Mouse (Mus musculus) cortical plate, adult 2 months (tissue): ENCODE measurements at regions not wholly inside any gene's neighbourhood (a gene's known extent, or its start where the extent isn't known, plus 50 kb on each side); places are given as distances from the start of the nearest gene placed in this dataset.

Experiments used
- H3K27ac ChIP-seq: fragments of 200-500 bp; 2 replicates; pipeline ENCODE4 v1.5.1; 2012; ENCODE audit warnings: low read length, control low read depth, inconsistent platforms; ENCODE audit not compliant: insufficient read depth
- H3K4me1 ChIP-seq: fragments of 200-500 bp; 2 replicates; pipeline ENCODE4 v1.6.1; 2011; ENCODE audit warnings: low read length; ENCODE audit not compliant: control insufficient read depth, insufficient read depth
- H3K4me3 ChIP-seq: fragments of 200-500 bp; 2 replicates; pipeline ENCODE4 v1.5.1; 2011; ENCODE audit warnings: mild to moderate bottlenecking, low read length, control low read depth; ENCODE audit not compliant: insufficient read depth
- CTCF ChIP-seq: fragments of 200-500 bp; IDR thresholded peaks from 2 replicates; pipeline ENCODE4 v1.5.1; 2011; ENCODE audit warnings: mild to moderate bottlenecking, control low read depth, low read length; ENCODE audit not compliant: insufficient read depth; ENCODE audit errors: extremely low read depth
- POLR2A ChIP-seq: fragments of 200-500 bp; IDR thresholded peaks from 2 replicates; pipeline ENCODE4 v1.6.1; 2011; ENCODE audit warnings: mild to moderate bottlenecking, low read length, control low read depth; ENCODE audit not compliant: insufficient read depth; ENCODE audit errors: extremely low read depth

DNA sequence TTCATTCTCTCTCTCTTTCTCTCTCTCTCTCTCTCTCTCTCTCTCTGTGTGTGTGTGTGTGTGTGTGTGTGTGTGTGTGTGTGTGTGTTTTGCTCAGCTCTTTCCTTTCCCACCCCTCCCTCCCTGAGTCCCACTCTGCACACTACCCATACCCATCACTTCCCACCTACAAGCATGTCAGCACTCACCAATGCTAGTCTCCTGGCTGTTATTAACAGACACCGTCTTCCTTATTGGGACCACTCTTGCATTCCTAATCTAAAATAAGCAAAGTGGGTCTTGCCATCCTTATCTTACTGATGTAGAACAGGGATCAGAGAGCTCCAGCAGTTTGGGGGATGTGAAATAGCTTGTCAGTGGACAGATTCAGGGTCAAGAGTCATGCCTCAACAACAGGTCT is 153.3 kb upstream of the Cadm1 start:
- Histone ChIP-seq H3K4me1 (no peaks in the 10 kb centered on the region), H3K4me3 (no peak overlapping the region), H3K27ac (no peak overlapping the region)
- TF ChIP-seq CTCF: no peak
- no peak for TF ChIP-seq POLR2A

- no peak overlapping the region for H3K4me3 ChIP-seq
- no peak overlapping the region for H3K27ac ChIP-seq
- H3K4me1 ChIP-seq: no peaks in the 10 kb centered on the region
- TF ChIP-seq POLR2A (no peak), CTCF (no peak)
Measured at GRCm38 (mm10) chr9:47378541-47378940, 151.4 kb upstream of the Cadm1 start.

DNA sequence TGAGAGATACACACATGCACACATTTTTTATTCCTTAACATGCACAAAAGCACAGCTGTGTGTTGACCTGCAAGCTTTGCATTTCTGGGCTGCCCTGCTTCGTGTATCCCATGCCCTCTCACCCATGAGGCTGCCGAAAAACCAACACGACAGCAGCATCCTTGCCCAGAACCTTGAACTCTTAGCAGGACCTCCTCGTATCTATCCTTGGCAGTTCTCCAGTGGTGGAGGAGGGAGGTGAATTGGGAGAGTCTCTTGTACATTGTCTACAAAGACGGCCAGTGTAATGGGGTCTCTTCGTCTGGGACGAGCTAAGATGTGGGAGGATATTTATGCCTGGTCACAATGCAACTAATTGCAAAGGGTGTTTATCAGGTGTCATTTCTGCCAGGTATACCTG is 149.6 kb upstream of the Cadm1 start:
- Histone ChIP-seq H3K27ac (no peak overlapping the region), H3K4me1 (no peaks in the 10 kb centered on the region), H3K4me3 (no peak overlapping the region)
- TF ChIP-seq POLR2A (no peak), CTCF (no peak)

DNA sequence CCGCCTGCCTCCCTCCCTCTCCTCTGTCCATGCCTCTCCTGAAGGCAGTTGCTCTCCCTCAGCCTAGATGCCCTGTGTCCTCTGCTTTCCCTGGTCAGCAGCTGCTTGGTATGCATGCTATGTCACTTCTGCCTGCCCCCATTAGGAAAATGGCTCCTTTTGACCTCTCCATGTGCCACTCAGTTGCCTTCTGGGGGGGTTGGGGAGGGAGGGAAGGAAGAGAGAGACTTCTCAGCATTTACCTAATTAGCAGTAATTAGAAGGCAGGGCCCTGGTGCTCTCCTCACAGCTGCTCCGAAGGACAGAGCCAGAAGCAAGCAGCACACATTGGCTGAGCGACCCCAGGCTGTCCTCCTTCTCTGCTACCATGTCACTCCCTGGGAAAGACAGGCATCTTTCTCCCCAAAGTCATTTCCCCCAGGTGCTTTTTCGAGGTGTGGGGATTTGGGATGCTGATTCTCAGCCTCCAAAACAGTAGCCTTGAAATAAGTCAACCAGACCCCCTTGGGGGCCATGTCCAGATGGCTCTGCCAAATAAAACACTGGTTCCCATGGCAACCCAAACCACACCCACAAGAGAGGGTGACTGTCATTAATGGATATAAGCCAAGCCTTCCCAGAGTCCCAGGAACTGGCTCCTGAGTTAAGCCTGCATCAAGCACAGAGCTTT is 145.7 kb upstream of the Cadm1 start:
- H3K4me1 ChIP-seq: peaks cover 4% of the 10 kb centered on the region
- TF ChIP-seq CTCF: no peak
- TF ChIP-seq POLR2A: no peak
- no peak overlapping the region for H3K27ac ChIP-seq
- no peak overlapping the region for H3K4me3 ChIP-seq

DNA sequence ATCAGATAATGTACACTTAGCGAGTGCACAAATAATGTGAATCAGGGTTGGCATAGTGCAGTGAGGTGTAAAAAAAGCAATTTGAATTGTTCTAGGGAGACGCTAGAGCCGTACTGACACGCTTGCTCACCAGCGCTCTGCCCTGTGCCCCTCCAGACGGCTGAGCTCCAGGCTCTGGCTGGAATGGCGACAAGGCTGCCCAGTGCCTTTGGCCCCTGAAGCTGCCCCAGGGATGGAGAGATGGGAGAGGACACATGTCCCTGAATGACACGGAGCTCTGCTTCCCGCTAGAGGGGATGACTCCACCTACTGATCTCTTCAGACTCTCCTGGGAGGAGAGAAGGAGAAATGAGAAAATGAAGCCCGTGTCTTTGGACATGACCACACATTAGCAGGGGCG is 143.3 kb upstream of the Cadm1 start:
- no peak for TF ChIP-seq CTCF
- no peak for TF ChIP-seq POLR2A
- Histone ChIP-seq H3K4me1 (peaks cover 4% of the 10 kb centered on the region), H3K27ac (no peak overlapping the region), H3K4me3 (no peak overlapping the region)

DNA sequence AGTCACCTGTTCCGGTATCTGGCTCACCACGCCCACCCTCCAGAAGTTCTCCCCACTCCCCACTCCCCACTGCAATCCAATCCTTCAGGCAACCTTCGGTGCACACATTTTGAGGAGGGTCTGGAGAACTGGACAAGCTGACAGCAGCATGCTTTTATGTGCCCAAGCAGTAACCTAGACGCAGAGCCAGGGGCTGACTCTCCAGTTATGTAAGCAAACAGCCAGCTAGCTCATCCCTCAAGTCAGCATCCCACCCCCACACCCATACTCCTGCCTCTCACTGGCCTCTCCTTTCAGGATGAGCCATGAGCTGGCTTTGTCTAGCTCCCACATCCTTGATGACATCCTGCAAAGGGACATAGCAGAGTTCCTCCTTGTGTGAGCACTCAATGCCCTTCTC is 142.8 kb upstream of the Cadm1 start:
- Histone ChIP-seq H3K27ac (no peak overlapping the region), H3K4me3 (no peak overlapping the region), H3K4me1 (peaks cover 4% of the 10 kb centered on the region)
- TF ChIP-seq POLR2A (no peak), CTCF (no peak)

- no peak for TF ChIP-seq POLR2A
- TF ChIP-seq CTCF: no peak
- H3K27ac ChIP-seq: no peak overlapping the region
- H3K4me1 ChIP-seq: peaks cover 4% of the 10 kb centered on the region
- no peak overlapping the region for H3K4me3 ChIP-seq
Measured at GRCm38 (mm10) chr9:47387716-47388300, 142.2 kb upstream of the Cadm1 start.

GRCm38 (mm10) chr9:47389901-47390300 is 140.1 kb upstream of the Cadm1 start:
- H3K4me3 ChIP-seq: no peak overlapping the region
- H3K4me1 ChIP-seq: peaks cover 4% of the 10 kb centered on the region
- H3K27ac ChIP-seq: no peak overlapping the region
- TF ChIP-seq POLR2A (no peak), CTCF (no peak)

DNA sequence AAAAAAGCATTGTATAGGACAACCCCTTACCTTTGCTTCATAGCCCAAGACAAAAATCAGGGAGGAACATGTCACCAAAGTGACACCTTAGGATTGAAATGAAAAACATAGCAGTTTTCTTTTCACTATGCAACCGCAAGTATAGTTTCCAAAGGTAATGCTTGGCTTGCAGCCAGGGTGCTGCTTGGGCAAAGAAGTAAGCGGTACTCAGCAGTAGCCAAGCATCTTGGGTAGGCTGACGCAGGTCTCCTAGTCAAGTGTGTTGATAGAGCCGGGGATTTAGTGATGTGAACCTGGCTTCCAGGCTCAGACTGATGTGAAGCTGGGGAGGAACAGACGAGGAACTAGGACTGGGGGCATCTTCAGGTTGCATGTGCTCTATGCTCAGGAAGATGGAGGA is 138.3 kb upstream of the Cadm1 start:
- H3K27ac ChIP-seq: no peak overlapping the region
- H3K4me3 ChIP-seq: no peak overlapping the region
- peaks cover 4% of the 10 kb centered on the region for H3K4me1 ChIP-seq
- no peak for TF ChIP-seq POLR2A
- no peak for TF ChIP-seq CTCF

DNA sequence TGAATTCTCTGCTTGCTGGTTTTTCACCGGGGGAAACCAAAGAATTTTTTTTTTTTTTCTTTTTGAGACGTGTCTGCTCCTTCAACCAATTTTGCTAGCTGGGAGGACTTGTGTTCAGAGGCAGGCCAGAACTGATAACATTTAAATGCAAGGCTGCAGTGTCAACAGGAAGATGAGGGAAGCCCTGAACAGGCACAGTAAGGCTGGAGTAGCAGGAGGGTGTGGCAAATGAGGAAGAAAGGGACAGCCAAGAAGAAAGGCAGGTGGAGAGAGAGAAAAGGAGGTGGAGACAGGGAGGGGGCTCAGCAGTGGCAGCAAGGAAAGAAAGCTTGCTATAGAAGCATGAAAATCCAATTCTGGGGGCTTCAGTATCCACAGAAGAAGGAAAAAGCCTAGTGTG is 130.4 kb upstream of the Cadm1 start:
- Histone ChIP-seq H3K4me1 (no peaks in the 10 kb centered on the region), H3K4me3 (no peak overlapping the region), H3K27ac (no peak overlapping the region)
- TF ChIP-seq CTCF (no peak), POLR2A (no peak)
